Mouse (Mus musculus) olfactory bulb, adult 2 months (tissue): Measurements from ENCODE around the gene Rnf217. TPM values are rescaled to one million over a fixed set of nuclear protein-coding genes. Genes with fewer than 3 reads are reported as not detected.

Experiments
- H3K27ac ChIP-seq: fragments of 200-500 bp; 2 replicates; pipeline ENCODE4 v1.5.1; 2012; ENCODE audit warnings: low read depth, low read length; ENCODE audit not compliant: insufficient read depth
- H3K4me1 ChIP-seq: fragments of 200-500 bp; 2 replicates; pipeline ENCODE4 v1.6.1; 2012; ENCODE audit warnings: low read length; ENCODE audit not compliant: control insufficient read depth, insufficient read depth
- H3K4me3 ChIP-seq: fragments of 200-500 bp; 2 replicates; pipeline ENCODE4 v1.5.1; 2012; ENCODE audit warnings: mild to moderate bottlenecking, low read depth, low read length, moderate library complexity; ENCODE audit not compliant: insufficient read depth
- CTCF ChIP-seq: fragments of 200-500 bp; IDR thresholded peaks from 2 replicates; pipeline ENCODE4 v1.5.1; 2012; ENCODE audit warnings: low read depth, mild to moderate bottlenecking, low read length, moderate library complexity; ENCODE audit not compliant: insufficient read depth
- POLR2A ChIP-seq: fragments of 200-500 bp; IDR thresholded peaks from 2 replicates; pipeline ENCODE4 v1.6.1; 2012; ENCODE audit warnings: mild to moderate bottlenecking, low read depth, low read length, moderate library complexity; ENCODE audit not compliant: insufficient read depth
- WGBS: fragments of 180-500 bp; shearing (Covaris S2); methylation state at CpG from one replicate; pipeline ENCODE4 v1.1.7; 2018; 5-methylcytosine and 5-hydroxymethylcytosine counted together
- polyA plus RNA-seq: library from polyadenylated mRNA; stranded (reverse); fragments of >200 nt; gene quantifications from 2 replicates; pipeline ENCODE4 v1.2.4, GENCODE M21; 2012; ENCODE audit warnings: low replicate concordance; ENCODE audit not compliant: missing spikeins, insufficient read depth, insufficient read length

Gene Rnf217
- polyA plus RNA-seq, 1 experiment = not detected

DNA sequence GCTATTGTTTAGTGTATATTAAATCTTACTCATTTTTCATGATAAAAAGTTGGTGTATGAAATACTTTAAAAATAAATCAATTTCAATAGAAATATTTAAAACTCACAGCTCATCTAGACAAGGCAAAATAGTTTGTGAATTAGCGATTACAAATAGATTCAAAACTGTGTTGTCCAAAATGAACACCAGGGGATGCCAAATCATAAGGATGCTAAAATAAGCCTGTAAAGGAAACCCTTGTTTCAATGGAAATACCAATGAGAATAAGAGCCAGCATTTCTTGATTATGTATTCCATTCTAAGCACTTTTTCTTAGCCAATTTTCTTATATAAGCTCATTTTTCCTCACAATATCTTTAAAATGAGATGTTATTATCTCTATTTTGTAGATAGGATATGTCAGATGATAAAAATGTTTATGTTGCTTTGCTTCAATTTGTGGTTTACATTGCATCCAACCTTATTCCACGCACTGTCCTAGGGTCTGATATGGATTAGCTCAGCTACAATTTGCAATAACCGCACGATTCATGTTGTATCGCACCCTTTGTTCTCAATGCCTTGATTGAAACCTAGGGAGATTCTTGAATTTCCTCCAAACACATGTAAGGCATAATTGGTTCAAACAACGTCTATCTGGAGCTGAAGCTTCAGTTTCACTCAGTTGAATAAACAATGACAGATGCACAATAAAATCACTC, 143.0 kb downstream of the Rnf217 start:
- H3K4me3 ChIP-seq = no peak overlapping the region
- TF ChIP-seq CTCF (no peak), POLR2A (no peak)
- 53% methylated on average over 6 of the region's 6 CpGs for WGBS
- no peak overlapping the region for H3K27ac ChIP-seq
- H3K4me1 ChIP-seq = no peaks in the 10 kb centered on the region

DNA sequence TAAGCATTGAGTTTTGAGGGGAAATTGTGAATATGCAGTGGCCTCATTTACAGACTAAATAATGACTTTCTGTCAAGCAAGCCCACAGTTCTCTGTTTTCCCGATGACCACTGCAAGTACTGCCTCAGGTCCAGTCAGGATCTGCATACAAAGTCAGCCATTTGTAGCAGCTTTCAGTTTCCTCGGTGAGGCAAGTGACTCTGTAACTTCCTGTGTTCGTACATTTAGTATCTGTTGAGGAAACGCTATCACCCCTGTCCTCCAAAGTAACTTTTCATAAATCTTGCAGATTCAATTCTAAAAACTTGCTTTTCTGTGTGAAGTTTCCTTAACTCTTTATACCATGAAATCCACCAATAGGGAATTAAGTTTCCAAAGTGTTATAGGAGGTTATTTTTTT, 143.6 kb downstream of the Rnf217 start:
- TF ChIP-seq CTCF (no peak), POLR2A (no peak)
- 77% methylated on average over 4 of the region's 4 CpGs for WGBS
- Histone ChIP-seq H3K4me1 (no peaks in the 10 kb centered on the region), H3K4me3 (no peak overlapping the region), H3K27ac (no peak overlapping the region)

GRCm38 (mm10) chr10:31463044-31463443, 145.9 kb downstream of the Rnf217 start:
- WGBS = 100% methylated on average over 2 of the region's 2 CpGs
- Histone ChIP-seq H3K4me3 (no peak overlapping the region), H3K27ac (no peak overlapping the region), H3K4me1 (no peaks in the 10 kb centered on the region)
- TF ChIP-seq CTCF (no peak), POLR2A (no peak)

DNA sequence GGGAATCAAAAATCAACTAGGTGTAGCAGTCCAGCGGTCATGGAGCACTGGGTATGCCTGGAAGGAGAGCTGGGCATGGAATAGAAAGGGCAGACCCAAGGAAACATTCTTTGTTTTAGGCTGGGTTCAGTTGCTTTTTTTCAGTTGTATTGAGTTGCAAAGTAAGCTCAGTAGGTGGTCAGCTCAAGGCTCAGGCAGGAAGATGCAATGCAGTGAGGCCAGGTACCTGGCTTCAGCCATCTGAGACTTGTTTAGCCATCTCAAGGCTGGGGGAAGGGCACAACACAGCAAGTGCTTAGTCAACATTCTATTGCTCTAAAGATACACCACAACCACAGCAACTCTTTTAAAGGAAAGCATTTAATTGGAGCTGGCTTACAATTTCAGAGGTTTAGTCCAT, 152.2 kb downstream of the Rnf217 start:
- H3K4me1 ChIP-seq = no peaks in the 10 kb centered on the region
- no peak for TF ChIP-seq POLR2A
- no peak for TF ChIP-seq CTCF
- WGBS = 78% methylated on average over 1 of the region's 1 CpGs
- no peak overlapping the region for H3K4me3 ChIP-seq
- H3K27ac ChIP-seq = no peak overlapping the region

GRCm38 (mm10) chr10:31447083-31447482, 161.9 kb downstream of the Rnf217 start:
- TF ChIP-seq CTCF = no peak
- no peak for TF ChIP-seq POLR2A
- no peak overlapping the region for H3K27ac ChIP-seq
- WGBS = 32% methylated on average over 1 of the region's 1 CpGs
- no peak overlapping the region for H3K4me3 ChIP-seq
- H3K4me1 ChIP-seq = peaks cover 6% of the 10 kb centered on the region

DNA sequence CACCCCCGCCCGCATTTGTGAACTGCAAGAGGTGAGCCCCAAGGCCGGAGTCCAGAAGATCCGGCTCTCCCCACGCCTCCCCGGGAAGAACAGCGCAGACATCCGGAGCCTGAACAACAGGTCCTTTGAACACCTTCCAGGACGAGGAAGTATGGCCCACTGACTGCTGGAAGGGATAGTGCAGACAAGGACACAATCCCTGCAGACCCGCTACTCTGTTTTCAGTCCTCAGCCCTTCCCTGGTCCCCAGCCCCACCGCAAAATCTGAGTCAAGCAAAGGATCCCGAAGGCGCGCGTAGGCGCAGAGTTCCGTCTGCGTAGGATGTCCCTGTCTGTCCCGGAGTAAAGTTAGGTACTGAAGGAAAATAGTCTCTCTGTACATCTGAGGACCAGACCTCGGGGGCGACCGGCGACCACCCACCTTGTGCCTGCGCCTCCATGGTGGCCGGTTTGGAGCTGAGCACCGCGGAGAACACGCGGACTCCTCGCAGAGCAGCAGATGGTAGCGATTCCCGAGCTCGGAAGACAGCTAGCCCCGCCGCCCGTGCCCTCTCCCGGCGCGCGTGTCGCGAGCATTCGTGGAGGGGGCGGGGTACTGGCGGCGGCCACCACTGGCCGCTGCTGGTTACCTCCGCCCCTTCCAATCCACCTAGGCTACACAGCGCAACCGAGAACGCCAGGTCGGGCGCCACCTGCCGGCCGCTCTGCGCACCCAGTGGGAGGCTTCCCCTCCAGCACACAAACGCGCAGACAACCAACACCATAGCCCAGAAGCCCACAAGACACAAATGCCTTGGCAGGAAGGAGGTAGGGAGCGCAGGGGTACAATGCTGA, 163.5 kb downstream of the Rnf217 start, which contains the start of gene Tpd52l1:
Gene Tpd52l1 (minus strand): TSS at position 668 of the 834 bp plus-strand sequence.
- TF ChIP-seq CTCF (peak; percentile 98), POLR2A (no peak)
- Histone ChIP-seq H3K27ac (no peak within 1 kb of the TSS), H3K4me1 (peaks cover 6% of the 10 kb centered on the region), H3K4me3 (peak within 1 kb of the TSS; percentile 83)
- WGBS = under 1% methylated on average over 58 of the region's 59 CpGs

GRCm38 (mm10) chr10:31444206-31444605, 164.8 kb downstream of the Rnf217 start:
- 59% methylated on average over 7 of the region's 7 CpGs for WGBS
- no peak overlapping the region for H3K27ac ChIP-seq
- no peak overlapping the region for H3K4me3 ChIP-seq
- no peak for TF ChIP-seq POLR2A
- TF ChIP-seq CTCF = no peak
- peaks cover 6% of the 10 kb centered on the region for H3K4me1 ChIP-seq

Other genes with a start within 250 kb of the Rnf217 start
- gene Tpd52l1, start 163.2 kb downstream of the Rnf217 start, polyA plus RNA-seq = not detected in 2 replicates